Mouse (Mus musculus) myocyte (in vitro differentiated cells): Measurements from ENCODE around the gene Ttll5.

Source experiments
- CEBPB ChIP-seq: IDR thresholded peaks from 2 replicates; pipeline ENCODE4 v1.6.1; 2011; ENCODE audit warnings: mild to moderate bottlenecking, moderate library complexity; ENCODE audit not compliant: poor library complexity, insufficient read depth, severe bottlenecking
- E2F4 ChIP-seq: IDR thresholded peaks from one replicate; pipeline ENCODE4 v1.6.1; 2011; ENCODE audit warnings: mild to moderate bottlenecking, control low read depth, moderate library complexity; ENCODE audit not compliant: insufficient read depth
- MAX ChIP-seq: IDR thresholded peaks from one replicate; pipeline ENCODE4 v1.6.1; 2011; ENCODE audit warnings: low read depth, mild to moderate bottlenecking, control low read depth
- MYOD1 ChIP-seq, 3 experiments: IDR thresholded peaks; one replicate each; pipeline ENCODE4 v1.6.1; 2011; ENCODE audit warnings: control low read depth in 2 of 3, low read depth in 2 of 3, mild to moderate bottlenecking in 2 of 3, moderate library complexity in 1 of 3; ENCODE audit not compliant: insufficient read length in 2 of 3, control insufficient read depth in 1 of 3
- MYOG ChIP-seq, 3 experiments: IDR thresholded peaks; one replicate each; pipeline ENCODE4 v1.6.1; 2011; ENCODE audit warnings: control low read depth in 2 of 3, low read depth in 2 of 3, mild to moderate bottlenecking in 2 of 3; ENCODE audit not compliant: insufficient read length in 2 of 3, control insufficient read depth in 1 of 3, insufficient read depth in 1 of 3
- POLR2A ChIP-seq: IDR thresholded peaks from one replicate; pipeline ENCODE4 v1.6.1; 2011; ENCODE audit warnings: low read depth, mild to moderate bottlenecking, control low read depth, moderate library complexity; ENCODE audit not compliant: insufficient read length
- POLR2AphosphoS2 ChIP-seq: IDR thresholded peaks from one replicate; pipeline ENCODE4 v1.6.1; 2011; ENCODE audit warnings: low read depth, control low read depth; ENCODE audit not compliant: insufficient read length
- REST ChIP-seq: IDR thresholded peaks from one replicate; pipeline ENCODE4 v1.6.1; 2011; ENCODE audit warnings: mild to moderate bottlenecking, control low read depth, moderate library complexity; ENCODE audit not compliant: insufficient read depth, insufficient read length
- TCF12 ChIP-seq: IDR thresholded peaks from one replicate; pipeline ENCODE4 v1.6.1; 2011; ENCODE audit warnings: mild to moderate bottlenecking, control low read depth; ENCODE audit not compliant: poor library complexity, insufficient read depth, severe bottlenecking
- TCF3 ChIP-seq: IDR thresholded peaks from one replicate; pipeline ENCODE4 v1.6.1; 2011; ENCODE audit warnings: low read depth, control low read depth; ENCODE audit not compliant: insufficient read length
- USF1 ChIP-seq: IDR thresholded peaks from one replicate; pipeline ENCODE4 v1.6.1; 2011; ENCODE audit warnings: low read depth, mild to moderate bottlenecking, control low read depth, moderate library complexity

GRCm38 (mm10) chr12:85907896-85908295 is 83.4 kb downstream of the Ttll5 start:
- TF ChIP-seq POLR2A, result no peak
- no peak for TF ChIP-seq USF1
- no peak for TF ChIP-seq TCF12
- TF ChIP-seq REST, result no peak
- no peak for TF ChIP-seq MYOD1 (IDR thresholded peaks at IDR 0.05; ENCODE audit: control insufficient read depth in 1 of 3, insufficient read length in 2 of 3, low read depth in 2 of 3)
- no peak for TF ChIP-seq MYOG (IDR thresholded peaks at IDR 0.05; ENCODE audit: control insufficient read depth in 1 of 3, insufficient read depth in 1 of 3, insufficient read length in 2 of 3, low read depth in 2 of 3)
- no peak for TF ChIP-seq CEBPB
- no peak for TF ChIP-seq TCF3
- no peak for TF ChIP-seq POLR2AphosphoS2
- TF ChIP-seq E2F4, result no peak
- TF ChIP-seq MAX, result no peak
